Mouse (Mus musculus): ENCODE measurements around the gene Ybx2. TPM values are rescaled to one million over a fixed set of nuclear protein-coding genes. Genes with fewer than 3 reads are reported as not detected.
"Not testable (repeated sequence)": the region's sequence is repeated elsewhere in the genome, so short reads cannot be mapped to it uniquely, and the experiment has no call there.

The Ybx2 gene
- polyA plus RNA-seq, 1 experiment: 20.0 TPM

DNA sequence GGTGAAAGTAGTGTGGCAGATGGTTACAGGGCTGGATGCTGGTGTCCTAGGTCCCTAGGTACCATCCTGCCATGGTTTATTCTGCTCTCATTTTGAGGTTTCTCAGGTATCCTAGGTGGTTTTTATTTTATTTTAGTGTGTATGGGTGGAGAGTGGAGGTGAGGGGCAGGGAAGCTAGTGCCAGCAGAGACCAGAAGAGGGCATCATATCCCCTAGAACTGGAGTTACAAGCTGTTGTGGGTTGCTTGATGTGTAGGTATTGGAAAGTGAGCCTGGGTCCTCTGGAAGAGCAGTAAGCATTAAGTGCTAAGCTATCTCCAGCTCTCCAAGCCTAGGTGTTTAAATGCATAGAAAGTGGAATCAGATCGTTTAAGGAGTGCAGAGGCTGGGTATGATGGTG, 16.7 kb downstream of the Ybx2 start:
- DNase-seq: no peak
- Histone ChIP-seq H3K27ac (ENCODE audit: control insufficient read depth, insufficient read depth, low read length) (no peak overlapping the region), H3K27me3 (ENCODE audit: control insufficient read depth, insufficient read depth, low read length) (no peaks in the 10 kb centered on the region), H3K4me1 (replicated peaks; ENCODE audit: control insufficient read depth, insufficient read depth, low read length) (peaks cover 14% of the 10 kb centered on the region), H3K4me3 (ENCODE audit: control insufficient read depth, insufficient read depth, low read length) (no peak overlapping the region), H3K36me3 (ENCODE audit: control insufficient read depth, insufficient read depth, low read length) (no peaks in the 10 kb centered on the region)
- TF ChIP-seq CTCF (IDR thresholded peaks at IDR 0.05; ENCODE audit: borderline replicate concordance, control insufficient read depth, extremely low read depth, insufficient read depth, low read length, poor library complexity): no peak
- TF ChIP-seq POLR2A (IDR thresholded peaks at IDR 0.05; ENCODE audit: control insufficient read depth, extremely low read depth, insufficient read depth, low read length, poor library complexity): no peak
- WGBS: 48% methylated on average over 1 of the region's 1 CpGs

GRCm38 (mm10) chr11:69953267-69953915, 17.8 kb downstream of the Ybx2 start:
- H3K27ac ChIP-seq (ENCODE audit: control insufficient read depth, insufficient read depth, low read length): no peak overlapping the region
- H3K4me3 ChIP-seq (ENCODE audit: control insufficient read depth, insufficient read depth, low read length): no peak overlapping the region
- H3K36me3 ChIP-seq (ENCODE audit: control insufficient read depth, insufficient read depth, low read length): no peaks in the 10 kb centered on the region
- H3K27me3 ChIP-seq (ENCODE audit: control insufficient read depth, insufficient read depth, low read length): no peaks in the 10 kb centered on the region
- TF ChIP-seq CTCF (IDR thresholded peaks at IDR 0.05; ENCODE audit: borderline replicate concordance, control insufficient read depth, extremely low read depth, insufficient read depth, low read length, poor library complexity) (no peak), POLR2A (IDR thresholded peaks at IDR 0.05; ENCODE audit: control insufficient read depth, extremely low read depth, insufficient read depth, low read length, poor library complexity) (no peak)
- DNase-seq: no peak
- WGBS: 65% methylated on average over 11 of the region's 11 CpGs
- peaks cover 4% of the 10 kb centered on the region for H3K4me1 ChIP-seq (replicated peaks; ENCODE audit: control insufficient read depth, insufficient read depth, low read length)

DNA sequence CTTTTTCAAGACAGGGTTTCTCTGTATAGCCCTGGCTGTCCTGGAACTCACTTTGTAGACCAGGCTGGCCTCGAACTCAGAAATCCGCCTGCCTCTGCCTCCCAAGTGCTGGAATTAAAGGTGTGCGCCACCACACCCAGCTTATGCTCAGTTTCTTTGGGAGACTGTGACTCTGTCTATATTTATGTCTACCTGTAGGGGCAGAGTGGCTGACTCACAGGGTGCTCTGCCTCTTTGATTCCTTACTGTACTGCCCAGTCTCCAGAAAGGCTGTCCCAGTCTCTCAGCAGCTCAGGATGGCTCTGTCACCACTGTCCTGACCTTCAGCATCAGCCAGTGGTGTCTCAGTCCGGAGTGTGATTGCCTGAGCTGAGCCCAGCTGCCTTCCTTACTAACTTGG, 20.0 kb downstream of the Ybx2 start:
- not testable (repeated sequence) for H3K4me1 ChIP-seq (replicated peaks; ENCODE audit: control insufficient read depth, insufficient read depth, low read length); H3K4me3 ChIP-seq (ENCODE audit: control insufficient read depth, insufficient read depth, low read length); DNase-seq; H3K27ac ChIP-seq (ENCODE audit: control insufficient read depth, insufficient read depth, low read length); H3K36me3 ChIP-seq (ENCODE audit: control insufficient read depth, insufficient read depth, low read length); H3K27me3 ChIP-seq (ENCODE audit: control insufficient read depth, insufficient read depth, low read length)
- 86% methylated on average over 4 of the region's 4 CpGs for WGBS

DNA sequence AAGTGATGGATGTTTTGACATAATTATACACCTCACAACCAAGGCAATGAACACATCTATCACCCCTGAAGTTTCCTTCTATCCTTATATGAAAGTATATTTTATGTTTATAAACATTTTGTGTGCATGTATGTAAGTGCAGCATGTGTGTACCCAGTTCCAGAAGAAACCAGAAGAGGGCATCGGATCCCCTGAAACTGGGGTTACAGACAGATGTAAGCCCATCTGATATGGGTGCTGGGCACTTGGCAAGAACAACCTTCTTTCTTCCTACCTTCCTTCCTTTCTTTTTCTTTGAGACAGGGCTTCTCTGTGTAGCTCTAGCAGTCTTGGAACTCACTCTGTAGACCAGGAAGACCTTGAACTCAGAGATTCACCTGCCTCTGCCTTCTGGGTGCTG, 20.6 kb downstream of the Ybx2 start:
- TF ChIP-seq POLR2A (IDR thresholded peaks at IDR 0.05; ENCODE audit: control insufficient read depth, extremely low read depth, insufficient read depth, low read length, poor library complexity) (no peak), CTCF (IDR thresholded peaks at IDR 0.05; ENCODE audit: borderline replicate concordance, control insufficient read depth, extremely low read depth, insufficient read depth, low read length, poor library complexity) (no peak)
- H3K27me3 ChIP-seq (ENCODE audit: control insufficient read depth, insufficient read depth, low read length): no peaks in the 10 kb centered on the region
- H3K36me3 ChIP-seq (ENCODE audit: control insufficient read depth, insufficient read depth, low read length): no peaks in the 10 kb centered on the region
- H3K4me3 ChIP-seq (ENCODE audit: control insufficient read depth, insufficient read depth, low read length): no peak overlapping the region
- 78% methylated on average over 1 of the region's 1 CpGs for WGBS
- H3K27ac ChIP-seq (ENCODE audit: control insufficient read depth, insufficient read depth, low read length): no peak overlapping the region
- H3K4me1 ChIP-seq (replicated peaks; ENCODE audit: control insufficient read depth, insufficient read depth, low read length): no peaks in the 10 kb centered on the region
- peak; percentile 25 for DNase-seq

DNA sequence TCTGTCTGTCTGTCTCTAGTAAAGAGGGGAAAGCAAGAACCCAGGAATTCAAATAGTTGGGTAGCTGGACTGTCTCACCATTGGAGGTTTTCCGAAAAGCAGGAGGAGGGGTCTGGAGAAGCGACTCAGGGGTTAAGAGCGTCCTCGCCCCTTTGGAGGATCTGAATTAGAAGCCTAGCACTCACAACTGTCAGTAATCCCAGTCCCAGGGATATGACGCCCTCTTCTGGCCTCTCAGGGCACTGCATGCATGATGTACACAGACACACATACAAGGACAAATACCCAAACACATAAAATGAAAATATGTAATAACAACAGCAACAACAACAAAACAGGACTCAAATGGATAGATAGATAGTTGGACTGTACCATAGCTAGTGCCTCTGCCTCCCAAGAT, 25.0 kb downstream of the Ybx2 start:
- TF ChIP-seq POLR2A (IDR thresholded peaks at IDR 0.05; ENCODE audit: control insufficient read depth, extremely low read depth, insufficient read depth, low read length, poor library complexity): no peak
- no peak for TF ChIP-seq CTCF (IDR thresholded peaks at IDR 0.05; ENCODE audit: borderline replicate concordance, control insufficient read depth, extremely low read depth, insufficient read depth, low read length, poor library complexity)
- Histone ChIP-seq H3K27me3 (ENCODE audit: control insufficient read depth, insufficient read depth, low read length) (peaks cover 6% of the 10 kb centered on the region; the same call in 1 of the 2 replicates), H3K4me3 (ENCODE audit: control insufficient read depth, insufficient read depth, low read length) (no peak overlapping the region), H3K4me1 (replicated peaks; ENCODE audit: control insufficient read depth, insufficient read depth, low read length) (peaks cover 4% of the 10 kb centered on the region; the same call in 1 of the 2 replicates), H3K27ac (ENCODE audit: control insufficient read depth, insufficient read depth, low read length) (no peak overlapping the region), H3K36me3 (ENCODE audit: control insufficient read depth, insufficient read depth, low read length) (no peaks in the 10 kb centered on the region)
- 69% methylated on average over 5 of the region's 5 CpGs for WGBS
- DNase-seq: no peak

- no peak for DNase-seq
- TF ChIP-seq POLR2A (IDR thresholded peaks at IDR 0.05; ENCODE audit: control insufficient read depth, extremely low read depth, insufficient read depth, low read length, poor library complexity) (no peak), CTCF (IDR thresholded peaks at IDR 0.05; ENCODE audit: borderline replicate concordance, control insufficient read depth, extremely low read depth, insufficient read depth, low read length, poor library complexity) (no peak)
- Histone ChIP-seq H3K4me3 (ENCODE audit: control insufficient read depth, insufficient read depth, low read length) (no peak overlapping the region), H3K36me3 (ENCODE audit: control insufficient read depth, insufficient read depth, low read length) (no peaks in the 10 kb centered on the region), H3K4me1 (replicated peaks; ENCODE audit: control insufficient read depth, insufficient read depth, low read length) (peaks cover 6% of the 10 kb centered on the region; the same call in 1 of the 2 replicates), H3K27ac (ENCODE audit: control insufficient read depth, insufficient read depth, low read length) (no peak overlapping the region), H3K27me3 (ENCODE audit: control insufficient read depth, insufficient read depth, low read length) (peaks cover 16% of the 10 kb centered on the region; the same call in 1 of the 2 replicates)
- WGBS: 8% methylated on average over 5 of the region's 5 CpGs
These were observed 26.2 kb downstream of the Ybx2 start for GRCm38 (mm10) chr11:69961841-69962240.

Data from thymus, adult 2 months (tissue).